Mouse (Mus musculus): ENCODE results near the gene Akap8. TPM values are rescaled to one million over a fixed set of nuclear protein-coding genes. Genes with fewer than 3 reads are reported as not detected.

The Akap8 gene
- total RNA-seq (2021), result 10 to 100 TPM; 50.8 to 75.1 TPM
- long read RNA-seq, experiment 1, full-length matches to known transcripts, result 26 of 41 reads
- long read RNA-seq, experiment 1, partial matches to known transcripts, result 6 of 41 reads
- long read RNA-seq, experiment 1, other reads (novel, unspliced or antisense), result 9 of 41 reads
- long read RNA-seq, experiment 2, full-length matches to known transcripts, result 24 of 58 reads
- long read RNA-seq, experiment 2, partial matches to known transcripts, result 23 of 58 reads
- long read RNA-seq, experiment 2, other reads (novel, unspliced or antisense), result 11 of 58 reads

DNA sequence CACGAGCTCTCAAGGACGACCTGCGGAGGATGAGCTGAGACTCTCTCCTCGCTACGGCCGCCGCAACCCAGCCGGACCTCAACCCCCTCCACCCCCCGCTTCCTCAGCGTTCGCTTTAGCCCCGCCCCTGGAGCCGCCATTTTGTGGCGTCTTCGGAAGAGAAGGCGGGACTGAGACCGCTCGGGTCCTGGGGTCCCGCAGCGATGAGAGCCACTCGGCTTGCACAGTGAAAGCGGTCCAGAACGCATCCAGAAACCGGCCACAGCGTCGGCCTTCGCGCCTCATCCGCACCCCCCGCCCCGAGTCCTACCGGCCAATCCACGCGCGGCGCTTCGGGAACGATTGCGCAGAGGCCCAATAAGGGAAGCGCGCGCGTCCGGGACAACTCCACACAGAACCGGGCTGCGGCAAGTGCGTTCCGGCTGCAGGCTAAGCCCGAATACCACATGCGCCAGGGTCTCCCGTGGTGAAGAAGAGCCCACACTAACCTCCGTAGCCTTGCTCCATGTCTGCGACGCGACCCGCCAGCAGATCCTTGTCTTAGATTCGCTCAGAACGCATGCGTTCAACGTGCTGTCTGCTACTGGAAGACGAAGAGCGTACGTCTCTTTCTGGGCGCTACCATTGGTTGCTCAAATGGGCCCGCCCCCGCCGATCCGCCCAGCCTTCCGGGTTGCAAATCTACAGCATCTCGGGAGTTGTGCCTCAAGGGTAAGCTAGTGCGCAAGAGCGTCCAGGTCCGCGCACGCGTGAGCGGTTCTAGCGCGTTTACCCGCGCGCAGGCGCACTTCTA, at the start of gene Akap8:
Gene Akap8, minus strand, starts transcription at position 642 of the 793 bp plus-strand sequence.
- peak; percentile 90 to 97 for DNase-seq (ENCODE audit: low spot score in 2 of 2)

DNA sequence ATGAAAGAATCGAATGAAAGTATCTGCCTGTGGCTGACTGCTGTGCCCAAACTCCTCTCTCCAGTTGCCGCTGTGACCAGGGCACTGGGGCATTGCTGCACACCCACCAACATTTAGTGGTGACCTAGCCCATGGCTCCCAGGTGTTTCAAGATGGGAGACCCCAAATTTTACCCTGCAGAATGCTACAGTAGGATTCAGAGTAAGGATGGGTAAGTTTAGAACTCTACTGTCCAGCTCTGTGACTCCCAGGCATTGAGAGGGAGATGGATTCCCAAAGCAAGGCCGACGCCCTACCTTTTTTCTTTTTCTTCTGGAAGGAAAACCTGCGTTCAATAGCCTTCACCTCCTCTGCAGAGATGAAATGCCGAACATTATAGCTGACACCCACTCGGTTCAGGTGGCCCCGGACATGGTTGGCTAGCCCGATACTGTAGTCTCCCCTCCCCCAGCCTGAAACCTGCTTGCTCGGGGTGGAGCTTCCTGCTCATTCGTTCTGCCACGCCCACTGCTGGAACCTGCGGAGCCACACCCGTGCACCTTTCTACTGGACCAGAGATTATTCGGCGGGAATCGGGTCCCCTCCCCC, 48.0 kb upstream of the Akap8 start:
- no peak for DNase-seq (ENCODE audit: low spot score in 2 of 2)

DNA sequence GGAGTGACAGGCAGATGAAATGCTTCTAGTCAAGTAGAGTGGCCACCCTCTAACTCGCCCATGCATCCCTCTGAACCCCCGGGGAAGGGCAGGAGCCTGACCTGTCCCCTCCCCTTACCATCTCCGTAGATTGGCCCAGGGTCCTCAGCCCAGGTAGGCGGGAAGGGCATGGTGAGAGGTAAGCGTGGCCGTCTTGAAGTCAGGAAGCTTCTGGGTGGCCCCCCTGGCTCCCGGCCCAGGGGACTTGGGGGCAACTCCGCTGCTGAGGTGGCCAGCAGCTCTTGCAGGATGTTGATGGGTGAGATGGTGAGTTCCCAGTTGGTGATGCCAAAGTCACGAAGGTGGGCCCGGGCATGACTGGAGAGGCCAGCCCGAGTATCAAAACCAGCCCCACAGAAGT, 46.7 kb upstream of the Akap8 start:
- DNase-seq (ENCODE audit: low spot score in 2 of 2), result peak in 1 of 2 experiments; percentile 15

DNA sequence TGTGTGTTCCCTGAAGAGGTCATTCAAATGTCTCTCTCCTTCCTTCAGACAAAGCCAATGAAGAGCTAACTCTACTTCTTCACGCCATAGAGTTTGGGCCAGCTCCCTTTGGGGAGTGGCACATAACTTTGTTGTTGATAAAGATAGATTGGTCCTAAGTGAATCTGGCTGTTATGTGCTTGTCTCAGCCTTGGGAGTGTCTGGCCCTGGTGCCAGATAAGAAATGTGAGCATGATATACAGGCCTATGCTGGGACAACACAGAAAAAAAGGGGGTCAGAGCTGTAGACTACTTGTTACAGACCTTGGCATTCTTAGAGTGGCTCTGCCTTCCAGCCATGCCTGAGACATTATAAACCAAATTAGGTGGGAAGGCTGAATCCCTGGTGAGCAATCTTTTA, 44.3 kb upstream of the Akap8 start:
- no peak for DNase-seq (ENCODE audit: low spot score in 2 of 2)

DNA sequence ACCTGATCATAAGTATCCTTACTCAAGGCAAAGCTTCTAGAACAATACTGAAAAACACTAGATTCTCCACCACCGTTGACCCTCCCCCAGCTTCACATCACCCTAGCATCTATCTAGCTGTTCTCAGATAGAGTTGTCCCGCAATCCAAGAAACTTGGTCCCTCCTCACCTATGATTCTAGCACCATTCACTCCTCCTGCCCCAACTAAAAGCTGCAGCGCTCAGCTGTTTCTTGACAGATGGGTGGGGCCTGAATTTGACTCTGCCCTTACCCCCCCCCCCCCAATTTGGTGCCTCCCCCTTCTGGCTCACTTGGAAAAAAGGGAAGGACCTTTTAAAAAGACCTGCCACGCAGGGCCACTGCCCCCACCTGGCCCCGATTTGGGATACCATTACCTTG, 43.8 kb upstream of the Akap8 start:
- DNase-seq (ENCODE audit: low spot score in 2 of 2), result peak in 1 of 2 experiments; percentile 12

- peak; percentile 72 to 91 for DNase-seq (ENCODE audit: low spot score in 2 of 2)
Observed at GRCm38 (mm10) chr17:32364331-32364730, 43.3 kb upstream of the Akap8 start.

DNA sequence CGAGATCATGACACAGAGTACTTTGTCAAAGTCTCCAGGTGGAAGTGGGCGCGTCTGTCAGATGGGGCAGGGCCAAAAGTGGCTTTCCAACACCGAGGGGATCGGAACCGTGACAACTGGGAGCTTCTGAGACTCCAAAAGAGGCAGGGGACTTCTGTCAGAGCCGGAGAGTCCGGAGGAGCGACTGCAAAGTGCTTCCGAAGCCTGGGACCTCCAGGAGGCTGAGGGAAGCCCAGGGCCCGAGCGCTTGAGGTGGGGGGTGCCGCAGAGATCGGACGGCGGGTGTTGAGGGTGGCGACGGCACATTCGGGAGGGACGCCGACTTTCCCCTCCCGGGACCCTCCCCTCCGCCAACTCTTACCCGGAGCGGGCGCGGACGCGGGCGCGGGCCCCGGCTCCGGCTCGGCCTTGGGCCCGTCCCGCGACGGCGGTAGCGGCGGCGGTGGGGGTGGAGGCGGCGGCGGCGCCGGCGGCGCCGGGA, 42.8 kb upstream of the Akap8 start:
- peak in 1 of 2 experiments; percentile 28 for DNase-seq (ENCODE audit: low spot score in 2 of 2)

DNA sequence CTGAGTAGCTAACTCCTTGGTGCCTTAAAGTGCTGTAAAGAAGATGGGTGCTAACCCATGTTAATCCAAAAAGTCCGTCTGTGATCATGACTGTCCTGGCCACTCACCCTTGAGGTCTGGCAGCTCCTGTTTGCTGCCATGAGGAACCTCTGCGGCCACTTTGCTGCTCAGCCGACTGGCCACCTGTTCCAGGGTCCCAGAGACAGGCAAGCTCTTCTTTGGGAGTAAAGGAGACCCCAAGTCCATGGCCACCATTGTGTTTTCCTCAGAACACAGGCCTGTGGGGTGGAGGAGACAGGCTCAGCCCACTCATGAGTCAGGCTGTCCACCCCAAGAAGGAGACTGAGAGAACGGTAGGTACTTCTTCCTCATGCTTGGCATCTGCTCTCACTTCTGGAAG, 41.6 kb upstream of the Akap8 start:
- no peak for DNase-seq (ENCODE audit: low spot score in 2 of 2)

- DNase-seq (ENCODE audit: low spot score in 2 of 2), result no peak
Observed at GRCm38 (mm10) chr17:32359928-32360327, 38.9 kb upstream of the Akap8 start.

DNA sequence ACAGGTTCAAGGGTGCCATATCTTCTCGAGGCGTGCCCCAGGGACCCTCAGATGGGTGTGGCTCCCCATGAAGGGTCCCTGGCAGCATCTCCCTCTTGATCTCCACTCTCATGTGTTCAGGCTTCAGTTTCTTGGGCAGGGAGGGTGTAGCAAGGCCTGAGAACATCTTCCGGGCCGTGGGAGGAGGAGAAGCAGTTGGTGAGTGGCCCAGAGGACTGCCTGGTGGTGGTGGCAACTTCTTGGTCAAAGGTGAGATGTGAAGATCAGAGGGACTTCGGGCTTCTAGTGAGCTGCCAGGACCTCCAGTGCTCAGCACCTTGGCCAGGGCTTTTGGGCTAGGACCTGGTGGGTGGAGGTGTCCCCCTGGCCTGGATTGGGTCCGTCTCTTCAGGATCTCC, 37.9 kb upstream of the Akap8 start:
- no peak for DNase-seq (ENCODE audit: low spot score in 2 of 2)

DNA sequence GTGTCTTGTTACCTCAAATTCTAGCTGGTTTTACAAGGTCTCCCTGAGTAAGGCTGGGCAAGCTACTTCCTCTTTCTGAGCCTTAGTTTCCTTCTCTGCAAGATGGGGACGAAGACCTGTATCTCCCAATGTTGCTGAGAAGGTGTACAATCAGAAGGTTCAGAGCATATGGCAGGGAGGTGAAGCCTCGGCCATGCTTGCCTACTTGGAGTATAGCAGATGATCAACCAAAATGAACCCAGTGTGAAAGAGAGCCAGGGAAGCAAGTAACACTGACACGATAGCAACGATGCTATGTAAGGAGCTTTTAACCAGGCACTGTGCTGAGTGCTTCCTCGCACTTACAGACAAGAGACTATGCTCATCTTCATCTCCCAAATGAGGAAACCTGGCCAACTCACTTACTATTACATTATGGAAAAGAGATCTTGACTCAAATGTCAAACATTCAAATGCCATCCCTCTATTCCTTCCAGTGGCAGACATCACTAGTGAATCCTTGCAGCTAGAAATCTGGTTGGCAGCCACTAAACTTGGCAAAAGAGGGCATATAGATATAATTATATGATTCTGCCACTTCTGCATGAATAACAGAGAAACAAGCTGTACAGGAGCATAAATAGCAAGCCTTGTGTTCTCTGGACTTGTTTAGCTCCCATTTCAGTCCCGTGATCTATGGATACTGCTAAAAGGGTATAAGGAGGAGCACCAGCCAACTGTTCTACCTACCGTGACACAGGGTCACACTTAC, 37.3 kb upstream of the Akap8 start:
- no peak for DNase-seq (ENCODE audit: low spot score in 2 of 2)

GRCm38 (mm10) chr17:32356766-32357760, 36.0 kb upstream of the Akap8 start:
- DNase-seq (ENCODE audit: low spot score in 2 of 2), result no peak

DNA sequence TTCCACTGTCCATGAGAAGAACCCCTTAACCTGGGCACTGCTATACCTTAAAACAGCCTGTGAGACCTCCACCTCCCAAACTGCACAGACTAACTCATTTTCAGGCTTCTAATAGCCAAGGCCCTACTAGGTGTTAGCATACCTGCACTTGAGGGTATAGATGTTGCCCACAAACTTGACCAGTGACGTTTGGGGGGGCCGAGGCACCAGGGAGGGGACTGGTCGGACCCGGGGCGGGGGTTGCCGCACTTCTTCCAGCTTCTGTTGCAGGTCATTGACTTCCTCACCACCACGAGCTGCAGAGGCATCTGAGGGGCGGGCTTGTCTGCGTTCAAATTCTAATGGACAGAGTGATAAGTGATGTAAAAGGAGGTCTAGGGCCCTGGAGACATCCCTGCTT, 35.2 kb upstream of the Akap8 start:
- no peak for DNase-seq (ENCODE audit: low spot score in 2 of 2)

DNA sequence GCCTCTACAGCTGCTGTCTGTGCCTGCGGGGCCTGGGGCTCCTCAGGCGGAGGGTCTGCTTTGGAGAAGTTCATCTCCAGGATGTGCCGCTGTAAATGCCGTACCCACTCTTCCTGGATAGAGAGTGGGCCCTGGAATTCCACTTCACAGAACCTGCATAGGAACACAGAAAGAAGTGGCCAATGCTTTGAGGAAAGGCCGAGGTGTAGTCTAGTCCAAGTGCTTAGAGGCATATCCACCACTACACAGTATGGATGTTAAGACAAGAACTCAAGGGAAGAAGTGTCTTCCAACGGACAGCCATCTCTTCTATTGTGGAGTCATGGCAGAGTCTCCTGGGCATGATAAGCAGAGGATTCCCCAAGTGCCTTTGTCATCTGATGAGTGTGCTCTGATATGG, 34.0 kb upstream of the Akap8 start:
- DNase-seq (ENCODE audit: low spot score in 2 of 2), result no peak

DNA sequence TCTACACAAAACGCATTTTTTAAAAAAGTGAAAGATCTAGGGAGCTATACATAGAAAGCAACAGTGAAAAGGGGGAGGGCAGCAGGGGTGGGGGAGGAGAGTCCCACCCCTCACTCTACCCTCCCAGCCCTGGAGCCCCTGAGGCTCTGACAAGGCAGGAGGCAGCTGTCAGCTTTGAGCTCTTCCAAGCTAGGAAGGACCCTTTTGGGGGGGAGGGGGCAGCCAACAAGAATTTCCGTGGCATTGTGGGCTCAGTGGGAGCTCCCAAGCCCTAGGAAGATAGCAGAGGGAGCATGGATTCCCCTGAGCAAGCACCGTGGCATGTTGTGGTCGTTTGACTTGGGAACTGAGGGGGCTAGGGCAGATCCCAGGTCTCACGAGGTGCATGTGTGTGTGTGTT, 33.2 kb upstream of the Akap8 start:
- no peak for DNase-seq (ENCODE audit: low spot score in 2 of 2)

GRCm38 (mm10) chr17:32353696-32354095, 32.7 kb upstream of the Akap8 start:
- peak in 1 of 2 experiments; percentile 74 for DNase-seq (ENCODE audit: low spot score in 2 of 2)

- DNase-seq (ENCODE audit: low spot score in 2 of 2), result no peak
Observed at GRCm38 (mm10) chr17:32351726-32352125, 30.7 kb upstream of the Akap8 start.

DNA sequence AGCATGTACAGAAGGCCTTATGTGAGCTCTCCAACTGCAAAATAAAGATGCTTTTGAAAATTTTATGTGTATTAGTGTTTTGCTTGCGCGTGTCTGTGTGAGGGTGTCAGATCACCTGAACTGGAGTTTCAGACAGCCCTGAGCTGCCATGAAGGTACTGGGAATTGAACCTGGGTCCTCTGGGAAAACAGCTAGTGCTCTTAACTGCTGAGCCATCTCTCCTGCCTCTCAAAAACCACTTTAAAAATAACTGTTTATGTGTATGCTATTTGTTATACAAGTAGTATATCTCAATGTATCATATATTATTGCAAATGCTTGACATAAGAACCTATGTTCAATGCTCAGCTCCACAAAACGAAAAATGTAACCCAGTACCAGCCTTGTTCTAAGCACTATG, 30.2 kb upstream of the Akap8 start:
- DNase-seq (ENCODE audit: low spot score in 2 of 2), result no peak

DNA sequence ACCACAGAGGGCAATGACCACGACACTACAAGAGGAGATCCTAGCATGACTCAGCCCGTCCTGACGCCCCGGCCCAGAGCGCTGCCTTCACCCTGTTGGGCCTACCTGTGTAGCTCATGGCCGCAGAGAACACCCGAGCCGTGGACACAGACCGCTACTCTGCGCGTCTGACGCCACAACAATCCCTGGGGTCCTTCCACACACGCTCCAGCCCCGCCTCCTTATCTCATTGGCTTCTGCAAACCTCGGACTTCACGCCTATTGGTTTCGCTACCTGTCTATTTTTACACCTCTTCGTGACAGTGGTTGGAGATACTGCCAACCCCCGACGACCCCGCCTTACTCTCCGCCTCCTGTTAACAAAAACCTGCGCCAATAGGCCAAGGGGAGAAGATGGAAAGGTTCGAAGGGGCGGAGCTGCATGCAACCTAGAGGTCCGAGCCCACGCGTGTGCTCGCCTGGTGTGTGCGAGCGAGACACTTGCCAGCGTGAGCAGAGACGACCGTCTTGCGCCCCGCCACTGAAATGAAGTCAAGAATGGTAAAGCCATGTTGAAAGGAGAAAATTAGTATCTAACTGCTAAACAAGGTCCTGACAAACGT, 29.4 kb upstream of the Akap8 start, which contains the start of gene Akap8l:
Gene Akap8l, minus strand, starts transcription at position 226 of the 602 bp plus-strand sequence.
- DNase-seq (ENCODE audit: low spot score in 2 of 2), result peak; percentile 82 to 94

Data from gastrocnemius, postnatal 4 days (tissue).